ENCODE assay signal across 8 mouse cellular contexts in genomic region chr7:62348804-62349190, GRCm38 (mm10). TPM values are rescaled to one million over a fixed set of nuclear protein-coding genes. Genes with fewer than 3 reads are reported as not detected.
DNase-seq lines count a peak whose midpoint lies in the region; ATAC-seq and TF ChIP-seq lines count a peak whose summit lies in the region.

No protein-coding gene starts in this region.

- no peak for DNase-seq in cerebellum, adult 2 months
- DNase-seq in cerebellum, adult 18-20 months = no peak
- no peak for DNase-seq in lung, postnatal 0 days (ENCODE audit: low spot score)
- no peak for DNase-seq in lung, adult 18-20 months
- DNase-seq in ovary, adult 18-20 months (ENCODE audit: low spot score) = no peak
- DNase-seq in thymus, postnatal 10 days (ENCODE audit: low spot score in 2 of 2) = no peak

- H3K4me2 ChIP-seq in lung, postnatal 0 days (replicated peaks; ENCODE audit: low read depth, low read length) = peak overlapping the region; percentile 63
- H3K4me2 ChIP-seq in hindbrain, embryonic 13.5 days = peak overlapping the region; percentile 73
- peak overlapping the region; percentile 39; the same call in 1 of the 2 replicates for H3K4me2 ChIP-seq in liver, embryonic 15.5 days

- no peak for TF ChIP-seq CTCF in cerebellum, adult 2 months (IDR thresholded peaks at IDR 0.05; ENCODE audit: borderline replicate concordance, insufficient read depth, low read depth, low read length)
- no peak for TF ChIP-seq CTCF in lung, postnatal 0 days (IDR thresholded peaks at IDR 0.05)

- peak; percentile 16; the same call in 1 of the 2 replicates for ATAC-seq in lung, postnatal 0 days
- peak; percentile 57; the same call in 1 of the 2 replicates for ATAC-seq in hindbrain, embryonic 13.5 days (ENCODE audit: low FRiP score)
- no peak for ATAC-seq in liver, embryonic 15.5 days (ENCODE audit: insufficient read depth)

- no peaks in the 10 kb centered on the region for H3K4me1 ChIP-seq in cerebellum, adult 2 months (ENCODE audit: control insufficient read depth, insufficient read depth, low read length)
- H3K4me1 ChIP-seq in lung, postnatal 0 days (ENCODE audit: insufficient read depth, low read depth, low read length) = no peaks in the 10 kb centered on the region
- H3K4me1 ChIP-seq in hindbrain, embryonic 13.5 days (replicated peaks) = peaks cover 13% of the 10 kb centered on the region; the same call in 1 of the 2 replicates
- no peaks in the 10 kb centered on the region for H3K4me1 ChIP-seq in liver, embryonic 15.5 days (replicated peaks)

- no peak for TF ChIP-seq EP300 in lung, postnatal 0 days (IDR thresholded peaks at IDR 0.05)

- 30% methylated on average over 17 of the region's 17 CpGs for WGBS in cerebellum, adult 2 months
- 43% methylated on average over 17 of the region's 17 CpGs for WGBS in lung, postnatal 0 days
- WGBS in hindbrain, embryonic 13.5 days = 38% methylated on average over 17 of the region's 17 CpGs
- 29% methylated on average over 17 of the region's 17 CpGs for WGBS in liver, embryonic 15.5 days (ENCODE audit: insufficient replicate concordance)

- H3K27ac ChIP-seq in cerebellum, adult 2 months (ENCODE audit: insufficient read depth, low read length) = no peak overlapping the region
- no peak overlapping the region for H3K27ac ChIP-seq in lung, postnatal 0 days (ENCODE audit: low read length)
- peak overlapping the region; percentile 91 for H3K27ac ChIP-seq in hindbrain, embryonic 13.5 days
- H3K27ac ChIP-seq in liver, embryonic 15.5 days (replicated peaks) = no peak overlapping the region

- TF ChIP-seq POLR2A in cerebellum, adult 2 months (IDR thresholded peaks at IDR 0.05; ENCODE audit: borderline replicate concordance, insufficient read depth, low read length) = no peak

- H3K4me3 ChIP-seq in cerebellum, adult 2 months (replicated peaks; ENCODE audit: insufficient read depth, low read depth, low read length) = peak overlapping the region; percentile 73
- peak overlapping the region; percentile 40 for H3K4me3 ChIP-seq in lung, postnatal 0 days (ENCODE audit: low read depth, low read length)
- H3K4me3 ChIP-seq in hindbrain, embryonic 13.5 days = peak overlapping the region; percentile 57
- H3K4me3 ChIP-seq in liver, embryonic 15.5 days (replicated peaks) = peak overlapping the region; percentile 22; the same call in 1 of the 2 replicates

- H3K36me3 ChIP-seq in lung, postnatal 0 days (ENCODE audit: insufficient read depth, low read length) = no peaks in the 10 kb centered on the region
- H3K36me3 ChIP-seq in hindbrain, embryonic 13.5 days = no peaks in the 10 kb centered on the region
- H3K36me3 ChIP-seq in liver, embryonic 15.5 days (replicated peaks) = no peaks in the 10 kb centered on the region

- H3K9me3 ChIP-seq in lung, postnatal 0 days (ENCODE audit: low read length) = no peaks in the 10 kb centered on the region
- H3K9me3 ChIP-seq in hindbrain, embryonic 13.5 days = peaks cover 11% of the 10 kb centered on the region; the same call in 1 of the 2 replicates
- H3K9me3 ChIP-seq in liver, embryonic 15.5 days (replicated peaks) = no peaks in the 10 kb centered on the region

- no peak overlapping the region for H3K9ac ChIP-seq in lung, postnatal 0 days (replicated peaks; ENCODE audit: low read depth)
- H3K9ac ChIP-seq in hindbrain, embryonic 13.5 days = peak overlapping the region; percentile 87
- no peak overlapping the region for H3K9ac ChIP-seq in liver, embryonic 15.5 days

- no peaks in the 10 kb centered on the region for H3K27me3 ChIP-seq in cerebellum, adult 2 months (ENCODE audit: control insufficient read depth, insufficient read depth, low read length)
- H3K27me3 ChIP-seq in lung, postnatal 0 days (replicated peaks; ENCODE audit: insufficient read depth, low read length) = no peaks in the 10 kb centered on the region
- H3K27me3 ChIP-seq in hindbrain, embryonic 13.5 days = no peaks in the 10 kb centered on the region
- 0 out of 2 replicates have a peak, but pooled peaks cover 5% of the 10 kb centered on the region for H3K27me3 ChIP-seq in liver, embryonic 15.5 days

RNA-seq across cellular contexts. Expression of gene Ndn, which starts 2.4 kb away (rescaled TPM):
- polyA plus RNA-seq in cerebellum, adult 2 months (2012; rRNA removed) = 172 and 178 TPM in 2 replicates
- 34.7 and 36.6 TPM in 2 replicates for polyA plus RNA-seq in lung, postnatal 0 days (2015; fragmentation: Nextera tagmentation; extraction: Ambion mirVana)
- 501 and 528 TPM in 2 replicates for polyA plus RNA-seq in hindbrain, embryonic 13.5 days (2015; fragmentation: Nextera tagmentation; extraction: Ambion mirVana)
- polyA plus RNA-seq in liver, embryonic 15.5 days (2015; fragmentation: Nextera tagmentation; extraction: Ambion mirVana) = 5.7 and 6.2 TPM in 2 replicates

RNA-seq across cellular contexts. Expression of gene Magel2, which starts 28.0 kb away (rescaled TPM):
- polyA plus RNA-seq in cerebellum, adult 2 months (2012; rRNA removed) = 1.9 and 2.0 TPM in 2 replicates
- polyA plus RNA-seq in lung, postnatal 0 days (2015; fragmentation: Nextera tagmentation; extraction: Ambion mirVana) = 0.30 and 0.33 TPM in 2 replicates
- polyA plus RNA-seq in hindbrain, embryonic 13.5 days (2015; fragmentation: Nextera tagmentation; extraction: Ambion mirVana) = 16.3 and 19.7 TPM in 2 replicates
- 0.07 and 0.15 TPM in 2 replicates for polyA plus RNA-seq in liver, embryonic 15.5 days (2015; fragmentation: Nextera tagmentation; extraction: Ambion mirVana)

Comparison
In these comparisons a context has a peak if more than half of its experiments do, and no peak if none do; other contexts are left out.
1. H3K4me3 ChIP-seq: peak in every context shown above with its lines; median percentile 73 in cerebellum, adult 2 months; 57 in hindbrain, embryonic 13.5 days; 40 in lung, postnatal 0 days; 22 in liver, embryonic 15.5 days.